Mouse (Mus musculus): ENCODE results near the gene Ccdc85a.
A peak's percentile ranks its signal among the peaks of the same experiment; 100 is the strongest.
"Not testable (repeated sequence)": the region's sequence is repeated elsewhere in the genome, so short reads cannot be mapped to it uniquely, and the experiment has no call there.

Ccdc85a gene

GRCm38 (mm10) chr11:28422451-28423231 is 161.5 kb downstream of the Ccdc85a start:
- DNase-seq (ENCODE audit: low spot score) = no peak

GRCm38 (mm10) chr11:28415841-28416240 is 168.3 kb downstream of the Ccdc85a start:
- DNase-seq (ENCODE audit: low spot score) = no peak

GRCm38 (mm10) chr11:28409880-28410279 is 174.2 kb downstream of the Ccdc85a start:
- not testable (repeated sequence) for DNase-seq (ENCODE audit: low spot score)

- no peak for DNase-seq (ENCODE audit: low spot score)
These were observed 187.0 kb downstream of the Ccdc85a start for GRCm38 (mm10) chr11:28397166-28397565.

- DNase-seq (ENCODE audit: low spot score) = no peak
These were observed 208.2 kb downstream of the Ccdc85a start for GRCm38 (mm10) chr11:28375891-28376290.

GRCm38 (mm10) chr11:28374636-28375035 is 209.5 kb downstream of the Ccdc85a start:
- no peak for DNase-seq (ENCODE audit: low spot score)

GRCm38 (mm10) chr11:28371381-28371780 is 212.7 kb downstream of the Ccdc85a start:
- DNase-seq (ENCODE audit: low spot score) = not testable (repeated sequence)

- no peak for DNase-seq (ENCODE audit: low spot score)
These were observed 218.2 kb downstream of the Ccdc85a start for GRCm38 (mm10) chr11:28365929-28366244.

- peak; percentile 56 for DNase-seq (ENCODE audit: low spot score)
These were observed 218.8 kb downstream of the Ccdc85a start for GRCm38 (mm10) chr11:28365209-28365928.

GRCm38 (mm10) chr11:28343465-28343864 is 240.7 kb downstream of the Ccdc85a start:
- no peak for DNase-seq (ENCODE audit: low spot score)

GRCm38 (mm10) chr11:28341887-28342286 is 242.2 kb downstream of the Ccdc85a start:
- DNase-seq (ENCODE audit: low spot score) = no peak

GRCm38 (mm10) chr11:28339224-28340150 is 244.6 kb downstream of the Ccdc85a start, which contains the start of gene Gm6685:
Gm6685 (minus strand) TSS chr11:28339867.
- DNase-seq (ENCODE audit: low spot score) = not testable (repeated sequence)
